Comparison of ENCODE assay signal across 15 mouse cellular contexts in genomic region chr3:152108003-152108395, GRCm38 (mm10). TPM values are rescaled to one million over a fixed set of nuclear protein-coding genes. Genes with fewer than 3 reads are reported as not detected.
DNase-seq lines count a peak whose midpoint lies in the region; ATAC-seq and TF ChIP-seq lines count a peak whose summit lies in the region.
"Had no signal": no experiment of that assay in that cellular context is flagged by ENCODE, and none has a peak within 500 bp of the region (broad histone marks: within the 10 kb centered on the region; RNA-seq: fewer than 3 reads in every experiment).

No protein-coding gene starts in this region.

- H3K27me3 ChIP-seq in hindbrain, embryonic 13.5 days: peaks cover 30% of the 10 kb centered on the region
- H3K27me3 ChIP-seq in hindbrain, embryonic 11.5 days (ENCODE audit: control insufficient read depth, insufficient read depth, low read length): peaks cover 9% of the 10 kb centered on the region
- no peaks in the 10 kb centered on the region for H3K27me3 ChIP-seq in midbrain, embryonic 11.5 days (ENCODE audit: control insufficient read depth, insufficient read depth, low read length)
- peaks cover 58% of the 10 kb centered on the region for H3K27me3 ChIP-seq in midbrain, embryonic 10.5 days (ENCODE audit: low read depth, poor library complexity, severe bottlenecking)
- H3K27me3 ChIP-seq in embryonic facial prominence, embryonic 13.5 days: peaks cover 16% of the 10 kb centered on the region
- H3K27me3 ChIP-seq in midbrain, postnatal 0 days (ENCODE audit: insufficient read depth, low read length): no peaks in the 10 kb centered on the region

- TF ChIP-seq CTCF in midbrain, postnatal 0 days (IDR thresholded peaks at IDR 0.05): no peak

- DNase-seq in hindbrain, embryonic 11.5 days (ENCODE audit: low spot score): no peak
- DNase-seq in midbrain, embryonic 11.5 days (ENCODE audit: low spot score, missing footprints): peak; percentile 78
- no peak for DNase-seq in midbrain, embryonic 10.5 days (ENCODE audit: low spot score)
- DNase-seq in midbrain, postnatal 0 days (ENCODE audit: low spot score): no peak
- DNase-seq in gastrocnemius, postnatal 4 days (ENCODE audit: low spot score in 2 of 2): no peak
- DNase-seq: cerebellum, postnatal 36 days; gastrocnemius, postnatal 10 days; kidney, adult 8-10 months; layer of hippocampus, postnatal 36 days; liver, embryonic 13.5 days; thymus, postnatal 4 days had no signal

- H3K9ac ChIP-seq in hindbrain, embryonic 13.5 days: no peak overlapping the region
- no peak overlapping the region for H3K9ac ChIP-seq in hindbrain, embryonic 11.5 days (ENCODE audit: low read depth, low read length)
- no peak overlapping the region for H3K9ac ChIP-seq in midbrain, embryonic 11.5 days (ENCODE audit: low read length)
- H3K9ac ChIP-seq in embryonic facial prominence, embryonic 13.5 days: no peak overlapping the region; the same call in 1 of the 2 replicates
- no peak overlapping the region for H3K9ac ChIP-seq in midbrain, postnatal 0 days (replicated peaks; ENCODE audit: low read length, poor library complexity, severe bottlenecking)
- H3K9ac ChIP-seq: liver, embryonic 13.5 days; neural tube, embryonic 12.5 days had no signal

- no peak overlapping the region for H3K4me3 ChIP-seq in hindbrain, embryonic 13.5 days
- no peak overlapping the region for H3K4me3 ChIP-seq in hindbrain, embryonic 11.5 days (ENCODE audit: low read depth, low read length)
- H3K4me3 ChIP-seq in midbrain, embryonic 11.5 days (ENCODE audit: low read depth, low read length): no peak overlapping the region
- H3K4me3 ChIP-seq in midbrain, embryonic 10.5 days: no peak overlapping the region
- H3K4me3 ChIP-seq in embryonic facial prominence, embryonic 13.5 days: peak overlapping the region; percentile 44; the same call in 1 of the 2 replicates
- H3K4me3 ChIP-seq in midbrain, postnatal 0 days (ENCODE audit: low read depth, low read length): no peak overlapping the region

- 72% methylated on average over 5 of the region's 5 CpGs for WGBS in hindbrain, embryonic 13.5 days
- 63% methylated on average over 5 of the region's 5 CpGs for WGBS in hindbrain, embryonic 11.5 days
- 59% methylated on average over 5 of the region's 5 CpGs for WGBS in midbrain, embryonic 11.5 days
- 70% methylated on average over 5 of the region's 5 CpGs for WGBS in midbrain, embryonic 10.5 days
- 33% methylated on average over 5 of the region's 5 CpGs for WGBS in embryonic facial prominence, embryonic 13.5 days
- WGBS in midbrain, postnatal 0 days: 70% methylated on average over 5 of the region's 5 CpGs

- no peak for ATAC-seq in hindbrain, embryonic 13.5 days (ENCODE audit: low FRiP score)
- ATAC-seq in hindbrain, embryonic 11.5 days (ENCODE audit: low FRiP score): no peak
- ATAC-seq in midbrain, embryonic 11.5 days (ENCODE audit: low FRiP score): no peak
- no peak for ATAC-seq in embryonic facial prominence, embryonic 13.5 days (ENCODE audit: insufficient number of reproducible peaks, insufficient read depth, low FRiP score, low TSS enrichment, low read depth)
- no peak for ATAC-seq in midbrain, postnatal 0 days (ENCODE audit: low FRiP score)

- H3K9me3 ChIP-seq in hindbrain, embryonic 13.5 days: no peaks in the 10 kb centered on the region
- H3K9me3 ChIP-seq in hindbrain, embryonic 11.5 days (ENCODE audit: control insufficient read depth, low read length): no peaks in the 10 kb centered on the region
- no peaks in the 10 kb centered on the region for H3K9me3 ChIP-seq in midbrain, embryonic 11.5 days (ENCODE audit: control insufficient read depth, low read length)
- no peaks in the 10 kb centered on the region for H3K9me3 ChIP-seq in midbrain, embryonic 10.5 days (replicated peaks)
- H3K9me3 ChIP-seq in embryonic facial prominence, embryonic 13.5 days: no peaks in the 10 kb centered on the region
- H3K9me3 ChIP-seq in midbrain, postnatal 0 days (ENCODE audit: low read length): no peaks in the 10 kb centered on the region
- H3K9me3 ChIP-seq: neural tube, embryonic 12.5 days had no signal

- H3K27ac ChIP-seq in hindbrain, embryonic 13.5 days: no peak overlapping the region
- H3K27ac ChIP-seq in hindbrain, embryonic 11.5 days (ENCODE audit: low read depth, low read length): no peak overlapping the region
- no peak overlapping the region for H3K27ac ChIP-seq in midbrain, embryonic 11.5 days (ENCODE audit: low read depth, low read length)
- no peak overlapping the region for H3K27ac ChIP-seq in midbrain, embryonic 10.5 days (replicated peaks)
- peak overlapping the region; percentile 62; the same call in 1 of the 2 replicates for H3K27ac ChIP-seq in embryonic facial prominence, embryonic 13.5 days
- no peak overlapping the region for H3K27ac ChIP-seq in midbrain, postnatal 0 days (ENCODE audit: low read depth, low read length)
- H3K27ac ChIP-seq: liver, embryonic 13.5 days; neural tube, embryonic 12.5 days had no signal

- no peaks in the 10 kb centered on the region for H3K36me3 ChIP-seq in hindbrain, embryonic 13.5 days
- H3K36me3 ChIP-seq in hindbrain, embryonic 11.5 days (ENCODE audit: control insufficient read depth, insufficient read depth, low read length): no peaks in the 10 kb centered on the region
- no peaks in the 10 kb centered on the region for H3K36me3 ChIP-seq in midbrain, embryonic 11.5 days (ENCODE audit: control insufficient read depth, insufficient read depth, low read length)
- no peaks in the 10 kb centered on the region for H3K36me3 ChIP-seq in midbrain, embryonic 10.5 days
- H3K36me3 ChIP-seq in embryonic facial prominence, embryonic 13.5 days: no peaks in the 10 kb centered on the region
- H3K36me3 ChIP-seq in midbrain, postnatal 0 days (ENCODE audit: insufficient read depth, low read length): no peaks in the 10 kb centered on the region
- H3K36me3 ChIP-seq: neural tube, embryonic 12.5 days had no signal

- H3K4me2 ChIP-seq in hindbrain, embryonic 13.5 days: peak overlapping the region; percentile 91; the same call in 1 of the 2 replicates
- H3K4me2 ChIP-seq in hindbrain, embryonic 11.5 days (replicated peaks; ENCODE audit: low read depth, low read length): no peak overlapping the region
- H3K4me2 ChIP-seq in midbrain, embryonic 11.5 days: no peak overlapping the region
- H3K4me2 ChIP-seq in embryonic facial prominence, embryonic 13.5 days: peak overlapping the region; percentile 82
- peak overlapping the region; percentile 77; the same call in 1 of the 2 replicates for H3K4me2 ChIP-seq in midbrain, postnatal 0 days (ENCODE audit: low read depth, low read length, poor library complexity, severe bottlenecking)

- peaks cover 32% of the 10 kb centered on the region for H3K4me1 ChIP-seq in hindbrain, embryonic 13.5 days (replicated peaks)
- H3K4me1 ChIP-seq in hindbrain, embryonic 11.5 days (replicated peaks; ENCODE audit: control insufficient read depth, insufficient read depth, low read length): peaks cover 4% of the 10 kb centered on the region; the same call in 1 of the 2 replicates
- peaks cover 14% of the 10 kb centered on the region; the same call in 1 of the 2 replicates for H3K4me1 ChIP-seq in midbrain, embryonic 11.5 days (ENCODE audit: control insufficient read depth, insufficient read depth, low read length)
- H3K4me1 ChIP-seq in midbrain, embryonic 10.5 days: peaks cover 42% of the 10 kb centered on the region
- H3K4me1 ChIP-seq in embryonic facial prominence, embryonic 13.5 days: peaks cover 65% of the 10 kb centered on the region
- 0 out of 2 replicates have a peak, but pooled peaks cover 2% of the 10 kb centered on the region for H3K4me1 ChIP-seq in midbrain, postnatal 0 days (ENCODE audit: insufficient read depth, low read length)

RNA-seq across cellular contexts. Expression of gene Gipc2, which starts 58.0 kb away (rescaled TPM):
- polyA plus RNA-seq in hindbrain, embryonic 13.5 days (2015; fragmentation: Nextera tagmentation; extraction: Ambion mirVana): 8.4 and 9.2 TPM in 2 replicates
- polyA plus RNA-seq in hindbrain, embryonic 11.5 days (2014; fragmentation: Nextera tagmentation; extraction: Ambion mirVana): 3.1 and 5.0 TPM in 2 replicates
- polyA plus RNA-seq in midbrain, embryonic 11.5 days (2014; fragmentation: Nextera tagmentation; extraction: Ambion mirVana): 1.5 and 2.1 TPM in 2 replicates
- polyA plus RNA-seq in midbrain, embryonic 10.5 days (2016; fragmentation: Nextera tagmentation; extraction: Ambion mirVana): 0.95 and 1.5 TPM in 2 replicates
- 3.1 and 4.2 TPM in 2 replicates for polyA plus RNA-seq in embryonic facial prominence, embryonic 13.5 days (2015; fragmentation: Nextera tagmentation; extraction: Ambion mirVana)
- total RNA-seq in midbrain, postnatal 0 days (2014; rRNA removed): 13.0 and 21.1 TPM in 2 replicates
- 10.3 and 12.8 TPM in 2 replicates for polyA plus RNA-seq in midbrain, postnatal 0 days (2015; fragmentation: Nextera tagmentation; extraction: Ambion mirVana)
- total RNA-seq in gastrocnemius, postnatal 4 days (2021): 1 to 10 TPM in 1 of 2 experiments, under 1 TPM in 1; 0.86 to 1.4 TPM
- total RNA-seq: megakaryocyte progenitor cell, adult 5-6 weeks had no signal

Comparison
In these comparisons a context has a peak if more than half of its experiments do, and no peak if none do; other contexts are left out.
1. H3K4me2 ChIP-seq: peak in hindbrain, embryonic 13.5 days (single experiment), embryonic facial prominence, embryonic 13.5 days (single experiment) and midbrain, postnatal 0 days (single experiment); none in hindbrain, embryonic 11.5 days (single experiment) and midbrain, embryonic 11.5 days (single experiment).